Mouse (Mus musculus): Measurements from ENCODE around the gene Rhebl1.

The Rhebl1 gene

DNA sequence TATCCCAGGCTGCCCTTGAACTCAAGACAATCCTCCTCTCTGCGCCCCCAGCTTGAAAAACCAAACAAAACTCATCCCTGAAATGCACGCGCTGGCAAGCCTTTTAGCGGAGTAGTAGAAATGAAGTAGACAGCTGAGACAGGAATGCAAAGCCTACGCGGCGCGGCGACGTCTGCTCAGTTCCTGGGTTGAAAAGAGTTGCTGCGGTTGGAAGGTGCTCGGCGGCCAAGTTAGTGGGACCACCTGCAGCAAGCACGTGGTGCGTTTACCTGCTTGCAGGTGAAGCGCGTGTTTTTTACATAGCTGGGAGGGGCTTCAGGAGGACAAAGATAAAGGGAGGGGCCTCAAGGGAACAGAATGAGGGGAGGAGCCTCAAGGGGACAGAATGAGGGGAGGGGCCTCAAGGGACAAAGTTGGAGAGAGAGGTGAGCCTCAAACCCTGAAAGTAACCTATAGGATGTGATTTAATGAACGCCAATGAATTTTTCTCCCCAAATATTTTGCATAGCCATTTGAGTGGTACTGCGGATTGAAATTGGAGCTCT is 3.1 kb downstream of the Rhebl1 start:
- TF ChIP-seq GATA4 (IDR thresholded peaks at IDR 0.05; ENCODE audit: insufficient replicate concordance, low read length): no peak

DNA sequence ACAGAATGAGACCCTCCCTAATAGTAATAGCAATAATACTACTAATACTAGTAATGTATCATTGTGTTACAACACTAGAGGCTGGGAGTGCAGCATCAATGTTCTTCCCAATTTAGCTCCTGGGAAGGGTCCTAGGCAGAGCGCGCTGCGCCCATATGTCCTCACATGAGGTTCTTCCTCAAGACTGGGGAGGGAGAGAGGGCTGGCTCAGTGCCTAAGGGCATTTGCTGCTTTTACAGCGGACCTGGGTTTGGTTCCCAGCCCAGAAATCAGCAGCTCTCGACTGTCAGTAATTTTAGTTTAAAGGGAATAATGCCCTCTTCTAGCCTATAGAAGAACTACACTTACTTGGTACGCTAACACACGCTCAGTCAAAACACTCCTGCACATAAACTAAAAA is 6.8 kb downstream of the Rhebl1 start:
- no peak for TF ChIP-seq GATA4 (IDR thresholded peaks at IDR 0.05; ENCODE audit: insufficient replicate concordance, low read length)

DNA sequence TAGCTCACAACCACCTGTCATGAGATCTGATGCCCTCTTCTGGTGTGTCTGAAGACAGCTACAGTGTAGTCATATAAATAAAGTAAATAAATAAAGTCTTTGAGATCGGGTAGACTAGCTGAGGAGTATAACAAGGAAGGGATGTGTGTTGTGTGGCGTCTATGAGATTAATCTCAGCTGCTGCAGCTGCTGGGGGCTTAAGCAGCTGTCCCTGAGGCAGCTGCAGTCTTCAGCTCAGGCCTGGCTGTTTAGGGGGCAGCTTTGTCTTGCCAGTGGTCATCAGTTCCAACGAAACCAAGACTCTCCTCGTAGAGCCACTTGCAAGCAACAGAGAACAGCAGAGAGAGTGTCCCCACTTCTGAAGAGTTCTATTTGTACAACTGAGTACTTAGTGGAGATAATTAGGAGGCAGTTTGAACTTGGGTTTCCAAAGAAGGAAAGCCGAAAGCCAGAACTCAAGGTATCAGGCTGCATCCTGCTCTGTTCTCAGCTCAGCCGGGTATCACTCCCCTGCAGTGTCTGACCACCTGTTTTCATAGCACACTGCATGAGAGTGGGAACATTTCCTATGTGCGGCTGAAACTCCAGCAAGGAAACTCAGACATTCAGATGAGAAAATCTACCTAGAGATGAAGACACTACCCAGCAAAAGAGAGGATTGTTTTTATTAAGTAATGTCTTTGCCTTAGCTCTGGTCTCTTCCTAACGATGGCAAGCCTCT is 7.5 kb downstream of the Rhebl1 start:
- TF ChIP-seq GATA4 (IDR thresholded peaks at IDR 0.05; ENCODE audit: insufficient replicate concordance, low read length): no peak

DNA sequence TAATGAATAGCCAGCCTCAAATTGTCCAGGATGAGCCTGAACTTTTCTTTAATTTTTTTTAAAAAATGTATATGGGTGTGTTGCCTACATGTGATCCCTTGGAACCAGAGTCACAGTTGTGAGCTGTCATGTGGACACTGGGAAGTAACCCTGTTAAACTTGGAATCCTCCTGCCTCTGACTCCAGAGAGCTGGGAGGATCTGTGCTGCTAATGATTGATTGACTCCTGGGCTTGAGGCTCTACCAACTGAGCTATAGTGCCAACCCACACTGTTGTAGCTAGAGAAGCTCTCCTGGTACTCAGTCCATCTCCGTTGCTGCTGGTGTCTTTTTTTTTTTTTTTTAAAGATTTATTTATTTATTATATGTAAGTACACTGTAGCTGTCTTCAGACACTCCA is 10.2 kb downstream of the Rhebl1 start:
- TF ChIP-seq GATA4 (IDR thresholded peaks at IDR 0.05; ENCODE audit: insufficient replicate concordance, low read length): no peak

DNA sequence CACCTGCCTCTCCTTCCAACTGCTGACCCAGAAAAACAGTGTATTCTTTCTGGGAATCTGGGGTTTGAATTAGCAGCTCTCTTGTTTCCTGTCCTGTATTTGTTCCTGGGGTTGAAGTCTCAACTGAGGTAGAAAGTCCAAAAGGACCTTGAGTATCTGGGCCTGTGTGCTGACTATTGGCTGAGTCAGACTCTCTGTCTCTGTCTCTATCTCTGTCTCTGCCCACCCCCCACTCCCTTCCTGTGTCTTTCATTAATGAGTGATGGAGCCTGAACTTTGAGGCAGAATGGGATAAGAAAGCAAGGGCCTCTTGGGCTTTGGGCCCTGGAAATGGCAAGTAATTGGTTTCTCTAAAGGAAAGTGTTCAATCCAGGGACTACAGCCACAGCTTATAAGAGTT is 10.7 kb downstream of the Rhebl1 start:
- TF ChIP-seq GATA4 (IDR thresholded peaks at IDR 0.05; ENCODE audit: insufficient replicate concordance, low read length): no peak

DNA sequence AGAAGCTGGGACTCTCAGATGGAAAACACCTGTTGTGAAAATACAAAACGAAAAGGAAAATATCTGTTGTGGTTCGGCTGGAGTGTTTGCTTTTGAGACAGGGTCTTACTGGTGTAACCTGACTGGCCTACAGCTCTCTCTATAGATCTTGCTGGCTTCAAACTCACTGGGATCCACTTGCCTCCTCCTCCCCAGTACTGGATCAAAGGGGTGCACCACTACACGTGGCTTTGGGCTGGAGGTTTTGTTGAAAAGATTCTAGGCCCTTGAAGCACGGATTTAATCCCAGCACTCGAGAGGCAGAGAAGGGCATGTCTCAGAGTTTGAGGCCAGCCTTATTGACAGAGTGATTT is 12.7 kb downstream of the Rhebl1 start:
- no peak for TF ChIP-seq GATA4 (IDR thresholded peaks at IDR 0.05; ENCODE audit: insufficient replicate concordance, low read length)

DNA sequence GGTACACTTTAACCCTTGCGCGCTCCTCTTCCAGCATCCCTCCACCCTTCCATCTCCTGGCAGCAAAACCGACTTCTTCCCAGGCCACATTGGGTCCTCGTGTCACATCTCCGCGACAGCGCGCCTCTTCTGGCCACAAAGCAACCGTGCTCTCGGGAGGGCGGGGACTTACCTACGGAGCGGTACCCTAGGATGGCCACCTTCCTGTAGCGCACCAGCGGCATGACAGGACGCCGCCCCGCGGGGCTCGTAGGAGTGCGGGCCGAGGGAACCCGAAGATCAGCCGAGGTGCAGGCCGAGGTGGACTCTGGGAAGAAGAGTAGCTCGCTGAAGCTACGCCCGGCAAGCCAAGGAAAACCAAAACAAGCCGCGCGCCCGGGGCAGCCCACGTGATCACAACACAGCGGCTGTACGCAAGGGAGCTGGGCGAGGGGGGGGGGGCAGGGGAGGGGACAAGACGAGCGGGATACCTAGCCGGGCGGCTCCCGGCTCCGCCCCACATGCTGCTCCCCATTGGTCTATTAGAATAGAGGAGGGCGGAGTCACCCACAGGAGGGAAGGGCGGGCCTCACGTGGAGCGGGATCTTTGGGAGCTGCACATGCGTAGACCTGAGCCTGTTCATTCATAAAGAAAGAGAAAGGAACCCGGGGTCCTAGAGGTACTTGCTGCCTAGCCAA is 13.2 kb downstream of the Rhebl1 start:
- TF ChIP-seq GATA4 (IDR thresholded peaks at IDR 0.05; ENCODE audit: insufficient replicate concordance, low read length): no peak

DNA sequence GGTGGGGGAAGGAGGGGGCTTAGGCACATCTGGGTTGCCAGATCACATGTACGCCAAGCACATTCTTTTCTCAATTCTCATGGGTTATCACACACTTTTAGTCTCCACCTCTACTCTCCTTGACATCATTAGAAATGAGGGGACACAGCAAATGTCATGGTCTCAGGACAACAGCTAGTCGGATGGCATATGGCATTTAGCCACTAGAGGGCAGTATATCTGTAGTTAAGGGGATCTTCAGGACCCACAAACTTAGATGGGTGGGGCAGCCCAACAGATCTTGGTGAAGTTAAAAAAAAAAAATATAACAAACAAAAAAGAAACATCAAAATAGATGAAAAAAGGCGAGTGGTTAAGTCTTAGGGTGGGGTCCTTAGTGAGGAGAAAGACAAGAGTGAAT is 17.0 kb downstream of the Rhebl1 start:
- no peak for TF ChIP-seq GATA4 (IDR thresholded peaks at IDR 0.05; ENCODE audit: insufficient replicate concordance, low read length)

DNA sequence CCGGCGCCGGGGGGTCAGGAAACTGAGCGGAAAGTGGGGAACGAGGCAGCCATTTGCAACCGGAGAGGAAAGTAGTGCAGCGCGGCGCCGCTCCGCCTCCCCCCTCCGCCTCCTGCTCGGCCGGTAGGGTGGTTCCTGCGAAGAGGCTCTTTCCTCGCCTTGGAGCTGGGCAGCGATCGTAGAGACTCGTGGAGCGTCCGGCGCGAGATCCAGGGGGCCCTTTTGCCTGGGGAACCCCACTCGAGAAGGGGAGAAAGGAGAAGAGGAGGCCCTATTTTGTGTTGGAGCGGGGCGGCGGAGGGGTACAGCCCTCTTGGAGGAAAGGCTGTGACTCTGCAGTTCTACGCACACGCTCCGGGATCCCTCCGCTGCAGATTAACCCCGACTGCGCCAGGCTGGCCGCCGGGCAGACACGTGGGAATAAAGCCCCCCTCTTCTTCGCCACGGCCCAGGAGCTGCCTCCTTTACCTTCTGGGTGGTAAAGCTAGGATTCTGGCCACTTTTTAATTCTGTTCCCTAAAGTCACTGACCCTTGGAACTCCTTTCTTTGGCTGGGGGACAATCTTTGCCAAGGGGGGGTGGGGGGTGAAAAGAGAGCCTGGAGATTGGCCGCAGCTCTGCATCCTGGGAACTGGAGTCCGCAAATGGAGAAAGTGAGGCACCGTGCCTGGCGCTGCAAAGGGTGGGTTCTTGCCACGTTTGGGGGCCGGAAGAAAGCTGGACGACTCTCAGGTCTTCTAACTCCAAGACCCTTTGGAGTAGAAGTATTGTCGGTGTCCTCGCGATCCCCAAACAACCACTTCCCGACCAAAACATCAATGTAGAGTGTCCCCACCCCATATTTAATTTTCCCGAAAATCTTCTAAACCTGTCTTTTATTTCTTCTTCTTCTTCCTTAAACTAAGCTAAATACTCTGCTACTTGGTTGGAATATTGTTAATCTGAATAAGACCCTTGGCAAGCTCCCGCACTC is 22.1 kb downstream of the Rhebl1 start:
- peak; percentile 67; the same call in 1 of the 2 replicates for TF ChIP-seq GATA4 (IDR thresholded peaks at IDR 0.05; ENCODE audit: insufficient replicate concordance, low read length)

DNA sequence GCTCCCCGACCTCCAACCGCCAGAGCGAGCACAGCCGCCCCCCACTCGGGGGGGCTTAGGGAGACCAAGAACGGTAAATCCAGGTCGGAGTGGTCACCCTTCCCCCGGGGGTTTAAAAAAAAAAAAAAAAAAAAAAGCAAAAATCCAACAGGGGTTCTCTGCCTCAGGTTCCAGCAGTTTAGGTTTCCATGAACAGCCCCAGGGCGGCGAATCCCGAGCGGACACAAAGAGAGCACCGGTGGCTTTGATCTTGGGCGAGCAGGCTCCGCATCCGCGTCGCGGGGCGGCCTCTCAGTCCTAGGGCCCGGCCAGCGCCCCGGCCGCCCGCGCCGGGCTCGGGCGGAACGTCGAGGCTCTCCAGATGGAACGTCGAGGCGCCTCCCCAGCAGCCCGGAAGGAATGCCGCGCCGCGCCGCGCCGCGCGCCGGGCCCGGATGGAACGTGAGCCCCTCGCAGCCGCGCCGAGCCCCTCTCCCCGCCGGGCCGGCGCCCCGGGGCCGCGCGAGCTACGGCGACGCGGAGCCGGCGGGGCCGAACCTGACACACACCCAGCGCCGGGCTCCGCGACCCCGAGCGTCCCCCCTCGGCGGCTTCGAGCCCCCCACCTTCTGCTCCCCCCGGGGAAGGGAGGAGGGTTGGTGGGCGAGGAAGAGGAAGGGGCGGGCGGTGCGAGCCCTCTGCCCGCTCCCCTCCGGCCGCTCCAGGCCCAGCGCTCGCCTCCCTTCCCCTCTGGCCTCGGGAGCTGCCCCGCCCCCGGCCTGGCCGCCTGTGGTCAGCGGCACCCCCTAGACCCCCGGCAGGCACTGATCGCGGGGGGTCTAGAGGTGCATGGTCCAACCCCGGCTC is 23.0 kb downstream of the Rhebl1 start, which contains the start of gene Kmt2d:
TSS of gene Kmt2d (minus strand) at position 135 of the 846 bp plus-strand sequence.
- TF ChIP-seq GATA4 (IDR thresholded peaks at IDR 0.05; ENCODE audit: insufficient replicate concordance, low read length): no peak

DNA sequence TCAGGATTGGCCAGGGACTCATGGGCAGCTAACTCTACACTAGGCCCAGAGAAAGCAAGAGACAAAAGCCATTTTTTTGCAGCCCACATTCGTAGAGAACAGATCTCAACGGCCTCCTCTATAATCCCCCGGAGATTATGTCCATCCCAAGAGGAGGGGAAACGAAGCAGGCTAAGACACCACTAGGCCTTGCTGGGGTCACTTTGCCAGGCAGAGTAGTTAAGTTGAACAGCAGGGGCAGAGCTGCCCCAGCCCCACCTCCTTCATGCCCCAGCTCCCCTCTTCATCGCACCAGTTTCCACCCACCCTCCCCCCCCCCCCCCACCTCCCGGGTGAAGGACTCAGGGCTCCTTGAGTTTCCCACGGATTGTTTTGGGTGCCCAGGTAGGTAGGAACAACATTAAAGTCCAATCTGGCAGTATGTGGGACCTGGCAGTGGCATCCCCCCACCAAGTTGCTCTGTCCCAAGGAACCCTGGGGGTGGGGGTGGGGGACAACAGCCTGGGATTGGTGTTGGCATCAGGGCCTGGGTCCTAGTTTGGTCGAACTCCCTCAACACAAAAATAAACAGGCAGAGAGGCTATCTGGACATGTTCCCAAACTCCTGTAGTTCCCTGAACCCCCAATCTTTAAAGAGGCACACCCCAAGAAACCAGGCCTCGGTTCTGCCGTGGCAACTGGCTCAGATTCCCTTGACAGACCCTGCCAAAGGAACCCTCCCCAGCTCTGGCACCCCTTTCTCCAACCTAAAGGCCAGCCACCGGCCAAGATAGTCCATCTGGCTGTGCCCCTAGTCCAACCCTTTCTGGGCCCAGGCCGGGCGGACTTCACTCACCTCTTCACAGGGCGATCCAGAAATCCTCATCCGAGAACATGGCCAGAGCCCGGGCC is 23.9 kb downstream of the Rhebl1 start:
- no peak for TF ChIP-seq GATA4 (IDR thresholded peaks at IDR 0.05; ENCODE audit: insufficient replicate concordance, low read length)

DNA sequence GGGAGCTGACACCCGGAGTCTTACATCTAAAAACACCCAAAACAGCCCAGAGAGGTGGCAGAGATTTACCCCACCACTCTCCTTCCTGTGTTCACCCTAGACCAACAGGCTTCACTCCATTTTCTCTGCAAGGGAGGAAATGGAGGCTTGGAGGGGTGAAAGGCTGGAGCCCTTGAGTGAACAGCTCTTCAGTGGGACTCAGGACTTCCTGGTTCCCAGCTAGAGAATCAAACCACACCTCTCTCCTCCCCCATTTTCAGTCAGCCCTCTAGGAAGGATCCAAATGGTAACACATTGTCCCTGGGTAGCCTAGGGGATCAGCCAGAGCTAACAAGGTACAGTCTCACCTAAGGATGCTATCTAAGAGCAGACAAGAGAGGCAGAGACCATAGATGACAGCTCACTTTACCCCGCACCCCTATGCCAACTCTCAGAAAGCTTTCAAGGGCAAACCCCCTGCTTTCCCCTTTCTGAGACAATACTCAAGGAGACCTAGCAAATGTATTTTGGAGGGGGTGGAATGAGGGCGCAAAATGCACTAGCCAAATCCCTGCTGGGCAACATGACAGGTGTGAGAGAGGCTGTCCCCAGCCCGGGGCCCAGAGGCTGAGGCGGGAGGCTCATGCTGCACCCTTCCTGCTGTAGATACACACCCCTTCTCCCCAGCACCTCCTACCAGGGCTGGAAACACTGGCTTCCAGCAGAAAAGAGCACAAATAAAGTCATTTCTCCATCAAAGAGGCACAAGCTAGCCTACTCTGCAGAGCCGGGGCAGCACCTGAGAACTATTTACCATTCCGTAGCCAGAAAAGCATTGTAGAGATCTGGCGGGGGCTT is 24.8 kb downstream of the Rhebl1 start:
- no peak for TF ChIP-seq GATA4 (IDR thresholded peaks at IDR 0.05; ENCODE audit: insufficient replicate concordance, low read length)
